Mouse (Mus musculus): ENCODE data around the gene Actb. TPM values are rescaled to one million over a fixed set of nuclear protein-coding genes. Genes with fewer than 3 reads are reported as not detected.
A peak's percentile ranks its signal among the peaks of the same experiment; 100 is the strongest.

Gene Actb
- total and polyA plus RNA-seq, 3 experiments, result 1,403 to 4,417 (median 3,042) TPM

DNA sequence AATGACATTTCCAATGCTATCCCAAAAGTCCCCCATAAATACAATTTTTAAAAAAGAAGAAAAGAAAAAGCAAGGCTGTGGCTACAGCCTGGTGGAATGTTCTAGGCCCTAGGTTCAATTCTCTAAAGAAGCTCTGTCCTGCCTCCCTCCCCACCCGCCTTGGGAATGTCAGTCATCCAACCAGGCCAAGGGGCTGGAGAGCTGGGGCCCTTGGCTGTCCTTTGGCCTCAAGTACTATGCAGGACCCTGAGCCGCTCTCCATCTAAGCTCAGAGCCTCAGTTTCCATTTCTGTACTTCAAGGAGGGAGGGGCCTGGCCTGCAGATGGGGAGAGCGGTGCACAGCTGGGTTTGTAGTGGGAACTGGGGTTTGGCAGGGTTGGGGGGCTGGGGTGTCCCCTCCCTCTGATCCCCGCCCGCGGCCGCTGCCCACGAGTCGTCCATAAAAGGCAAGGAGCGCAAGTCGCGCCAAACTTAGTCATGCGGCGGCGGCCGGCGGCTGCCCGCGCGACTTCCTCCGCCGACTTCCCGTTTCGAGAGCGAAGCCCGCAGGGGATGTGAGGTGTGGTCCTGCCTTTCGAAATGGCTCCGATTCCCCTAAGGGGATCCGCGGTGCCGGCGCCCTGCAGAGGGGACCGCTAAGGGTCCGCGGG, 22.3 kb upstream of the Actb start (continued):
- TF ChIP-seq BHLHE40 (IDR thresholded peaks at IDR 0.05; ENCODE audit: borderline replicate concordance, low read depth, low read length) (peak; percentile 48; the same call in 1 of the 2 replicates), MYC (IDR thresholded peaks at IDR 0.05; ENCODE audit: low read depth, low read length) (0 out of 2 replicates have a peak, but pooled peaks have one; percentile 67), RCOR1 (IDR thresholded peaks at IDR 0.05; ENCODE audit: low read depth, low read length) (peak; percentile 39; the same call in 1 of the 2 replicates), SIN3A (IDR thresholded peaks at IDR 0.05; ENCODE audit: low read length) (peak; percentile 77), ETS1 (IDR thresholded peaks at IDR 0.05; ENCODE audit: low read depth, low read length) (0 out of 2 replicates have a peak, but pooled peaks have one; percentile 45), TAL1 (IDR thresholded peaks at IDR 0.05; ENCODE audit: low read length) (no peak), MAX (IDR thresholded peaks at IDR 0.05; ENCODE audit: low read length) (peak; percentile 86), ZMIZ1 (IDR thresholded peaks at IDR 0.05; ENCODE audit: low read depth, low read length) (peak; percentile 84; the same call in 1 of the 2 replicates), POLR2AphosphoS5 (IDR thresholded peaks at IDR 0.05; ENCODE audit: borderline replicate concordance, low read depth, low read length) (no peak), CHD1 (IDR thresholded peaks at IDR 0.05; ENCODE audit: low read depth, low read length) (no peak), POLR2AphosphoS2 (IDR thresholded peaks at IDR 0.05; ENCODE audit: low read length) (peak; percentile 58), EP300 (IDR thresholded peaks at IDR 0.05; ENCODE audit: low read depth in 1 of 2, low read length in 2 of 2) (peak in 1 of 2 experiments; percentile 45; a peak in 2 of 4 replicates), ZKSCAN1 (IDR thresholded peaks at IDR 0.05; ENCODE audit: low read depth, low read length) (no peak), HCFC1 (IDR thresholded peaks at IDR 0.05; ENCODE audit: low read depth, low read length) (peak; percentile 77), MYB (IDR thresholded peaks at IDR 0.05; ENCODE audit: low read depth, low read length) (no peak), JUND (IDR thresholded peaks at IDR 0.05; ENCODE audit: low read depth, low read length) (no peak), MEF2A (IDR thresholded peaks at IDR 0.05; ENCODE audit: extremely low read depth, insufficient replicate concordance, low read depth, low read length, poor library complexity, severe bottlenecking) (no peak), USF1 (IDR thresholded peaks at IDR 0.05; ENCODE audit: low read depth, low read length) (peak; percentile 37; the same call in 1 of the 2 replicates), CHD2 (IDR thresholded peaks at IDR 0.05; ENCODE audit: low read length) (no peak), TBP (IDR thresholded peaks at IDR 0.05; ENCODE audit: low read depth, low read length) (0 out of 2 replicates have a peak, but pooled peaks have one; percentile 12), USF2 (IDR thresholded peaks at IDR 0.05; ENCODE audit: borderline replicate concordance in 1 of 2, insufficient read depth in 1 of 2, low read depth in 1 of 2, low read length in 2 of 2) (no peak), RAD21 (IDR thresholded peaks at IDR 0.05; ENCODE audit: low read depth, low read length) (no peak), SMC3 (IDR thresholded peaks at IDR 0.05; ENCODE audit: low read depth, low read length) (0 out of 2 replicates have a peak, but pooled peaks have one; percentile 10)

All from MEL (cell line).